Mouse (Mus musculus) kidney, postnatal 0 days (tissue): ENCODE data around the gene Ube2u. TPM values are rescaled to one million over a fixed set of nuclear protein-coding genes. Genes with fewer than 3 reads are reported as not detected.

Source experiments
- ATAC-seq: fragments of 200-750 bp; cut with Nextera tagmentation; replicated peaks from 2 replicates; pipeline ENCODE4 v1.8.0; 2017; ENCODE audit warnings: low read depth, moderate number of reproducible peaks, moderate TSS enrichment, moderate library complexity; ENCODE audit not compliant: low FRiP score
- DNase-seq: peaks from one replicate; pipeline ENCODE4 v3.0.0-alpha.2; 2016; ENCODE audit warnings: low spot score
- H3K27ac ChIP-seq: fragments of 300-500 bp; sonication (generic); 2 replicates; pipeline ENCODE4 v1.5.1; 2014; ENCODE audit warnings: mild to moderate bottlenecking
- H3K27me3 ChIP-seq: fragments of 300-500 bp; sonication (generic); 2 replicates; pipeline ENCODE4 v1.6.1; 2014; ENCODE audit warnings: low read length, mixed read lengths; ENCODE audit not compliant: insufficient read depth
- H3K36me3 ChIP-seq: fragments of 300-500 bp; sonication (generic); 2 replicates; pipeline ENCODE4 v1.6.1; 2014; ENCODE audit warnings: low read length, mixed read lengths; ENCODE audit not compliant: insufficient read depth
- H3K4me1 ChIP-seq: fragments of 300-500 bp; sonication (generic); replicated peaks from 2 replicates; pipeline ENCODE4 v1.6.1; 2014; ENCODE audit warnings: antibody characterized with exemption, low read length, mixed read lengths; ENCODE audit not compliant: insufficient read depth
- H3K4me2 ChIP-seq: fragments of 300-500 bp; sonication (generic); 2 replicates; pipeline ENCODE4 v1.6.1; 2014; ENCODE audit warnings: mild to moderate bottlenecking, low read length, moderate library complexity, mixed read lengths
- H3K4me3 ChIP-seq: fragments of 300-500 bp; sonication (generic); replicated peaks from 2 replicates; pipeline ENCODE4 v1.5.1; 2014; ENCODE audit warnings: low read depth, low read length
- H3K9ac ChIP-seq: fragments of 300-500 bp; sonication (generic); 2 replicates; pipeline ENCODE4 v1.6.1; 2014; ENCODE audit warnings: low read depth, low read length
- H3K9me3 ChIP-seq: fragments of 300-500 bp; sonication (generic); replicated peaks from 2 replicates; pipeline ENCODE4 v1.6.1; 2016; ENCODE audit warnings: low read length, inconsistent platforms, mixed read lengths
- CTCF ChIP-seq: IDR thresholded peaks from 2 replicates; pipeline ENCODE4 v1.5.1; 2016; ENCODE audit warnings: antibody characterized with exemption, low read depth, mild to moderate bottlenecking, moderate library complexity
- WGBS: fragments of 180-500 bp; shearing (Covaris S2); extraction: QIAGEN DNeasy Blood & Tissue Kit; methylation state at CpG from one replicate; pipeline ENCODE4 v1.1.7; 2014; 5-methylcytosine and 5-hydroxymethylcytosine counted together
- polyA plus RNA-seq: library from polyadenylated mRNA; unstranded; fragments of >200 nt; fragmentation: Nextera tagmentation; extraction: Ambion mirVana; gene quantifications from 2 replicates; pipeline ENCODE4 v1.2.1, GENCODE M21; 2015

Gene Ube2u
- polyA plus RNA-seq, 1 experiment from 2014 or later = 1.6 TPM

GRCm38 (mm10) chr4:100596630-100597029, 118.0 kb downstream of the Ube2u start:
- TF ChIP-seq CTCF = no peak
- Histone ChIP-seq H3K4me3 (no peak overlapping the region), H3K27ac (no peak overlapping the region)

GRCm38 (mm10) chr4:100597049-100597448, 118.4 kb downstream of the Ube2u start:
- H3K4me1 ChIP-seq = no peaks in the 10 kb centered on the region
- H3K9ac ChIP-seq = no peak overlapping the region
- H3K4me3 ChIP-seq = no peak overlapping the region
- no peak for ATAC-seq
- H3K36me3 ChIP-seq = no peaks in the 10 kb centered on the region
- 76% methylated on average over 4 of the region's 4 CpGs for WGBS
- H3K9me3 ChIP-seq = no peaks in the 10 kb centered on the region
- no peak overlapping the region for H3K4me2 ChIP-seq
- no peak overlapping the region for H3K27ac ChIP-seq
- no peak for DNase-seq
- H3K27me3 ChIP-seq = no peaks in the 10 kb centered on the region
- TF ChIP-seq CTCF = no peak

More at GRCm38 (mm10) chr4:100596630-100597029, 118.0 kb downstream of the Ube2u start:
- H3K36me3 ChIP-seq = no peaks in the 10 kb centered on the region
- 82% methylated on average over 5 of the region's 5 CpGs for WGBS
- H3K9ac ChIP-seq = no peak overlapping the region
- no peak for ATAC-seq
- H3K27me3 ChIP-seq = no peaks in the 10 kb centered on the region
- H3K4me1 ChIP-seq = no peaks in the 10 kb centered on the region
- H3K4me2 ChIP-seq = no peak overlapping the region
- H3K9me3 ChIP-seq = no peaks in the 10 kb centered on the region
- no peak for DNase-seq
